Mouse (Mus musculus): ENCODE results near the gene Ttc9b. TPM values are rescaled to one million over a fixed set of nuclear protein-coding genes. Genes with fewer than 3 reads are reported as not detected.

Gene Ttc9b
- polyA plus RNA-seq, 1 experiment from 2014 or later = 0.05 TPM

GRCm38 (mm10) chr7:27644471-27644870 is 9.2 kb upstream of the Ttc9b start:
- Histone ChIP-seq H3K9ac (no peak overlapping the region), H3K36me3 (no peaks in the 10 kb centered on the region), H3K4me1 (replicated peaks) (no peaks in the 10 kb centered on the region), H3K27ac (no peak overlapping the region), H3K4me3 (replicated peaks) (no peak overlapping the region), H3K4me2 (no peak overlapping the region), H3K9me3 (replicated peaks) (no peaks in the 10 kb centered on the region), H3K27me3 (no peaks in the 10 kb centered on the region)
- WGBS (ENCODE audit: insufficient replicate concordance) = 38% methylated on average over 1 of the region's 1 CpGs
- no peak for ATAC-seq (ENCODE audit: low read depth)
- no peak for DNase-seq

DNA sequence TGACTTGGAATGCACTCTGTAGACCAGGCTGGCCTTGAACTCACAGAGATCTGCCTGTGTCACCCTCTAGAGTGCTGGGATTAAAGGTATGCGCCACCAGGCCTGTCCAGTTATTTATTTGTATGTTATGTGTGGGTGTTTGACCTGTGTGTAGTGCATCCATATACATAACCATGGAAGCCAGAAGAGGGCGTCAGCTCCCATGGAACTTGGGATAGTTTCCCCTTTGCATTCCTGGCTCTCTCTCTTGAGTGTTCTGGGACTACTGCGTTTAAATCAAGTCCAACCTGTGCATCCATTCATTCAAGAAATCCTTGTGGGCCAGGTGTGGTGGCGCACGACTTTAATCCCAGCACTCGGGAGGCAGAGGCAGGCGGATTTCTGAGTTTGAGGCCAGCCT is 7.2 kb upstream of the Ttc9b start:
- H3K9me3 ChIP-seq (replicated peaks) = no peaks in the 10 kb centered on the region
- H3K36me3 ChIP-seq = no peaks in the 10 kb centered on the region
- no peak overlapping the region for H3K9ac ChIP-seq
- ATAC-seq (ENCODE audit: low read depth) = no peak
- DNase-seq = no peak
- H3K4me3 ChIP-seq (replicated peaks) = no peak overlapping the region
- H3K4me2 ChIP-seq = no peak overlapping the region
- 69% methylated on average over 7 of the region's 7 CpGs for WGBS (ENCODE audit: insufficient replicate concordance)
- H3K27me3 ChIP-seq = peaks cover 4% of the 10 kb centered on the region
- no peak overlapping the region for H3K27ac ChIP-seq
- no peaks in the 10 kb centered on the region for H3K4me1 ChIP-seq (replicated peaks)

- Histone ChIP-seq H3K27ac (no peak overlapping the region), H3K36me3 (no peaks in the 10 kb centered on the region), H3K4me1 (replicated peaks) (no peaks in the 10 kb centered on the region), H3K9me3 (replicated peaks) (no peaks in the 10 kb centered on the region), H3K4me2 (no peak overlapping the region), H3K4me3 (replicated peaks) (no peak overlapping the region), H3K9ac (no peak overlapping the region), H3K27me3 (peaks cover 13% of the 10 kb centered on the region)
- no peak for DNase-seq
- ATAC-seq (ENCODE audit: low read depth) = no peak
- 73% methylated on average over 6 of the region's 6 CpGs for WGBS (ENCODE audit: insufficient replicate concordance)
Observed at GRCm38 (mm10) chr7:27647281-27648002, 6.3 kb upstream of the Ttc9b start.

DNA sequence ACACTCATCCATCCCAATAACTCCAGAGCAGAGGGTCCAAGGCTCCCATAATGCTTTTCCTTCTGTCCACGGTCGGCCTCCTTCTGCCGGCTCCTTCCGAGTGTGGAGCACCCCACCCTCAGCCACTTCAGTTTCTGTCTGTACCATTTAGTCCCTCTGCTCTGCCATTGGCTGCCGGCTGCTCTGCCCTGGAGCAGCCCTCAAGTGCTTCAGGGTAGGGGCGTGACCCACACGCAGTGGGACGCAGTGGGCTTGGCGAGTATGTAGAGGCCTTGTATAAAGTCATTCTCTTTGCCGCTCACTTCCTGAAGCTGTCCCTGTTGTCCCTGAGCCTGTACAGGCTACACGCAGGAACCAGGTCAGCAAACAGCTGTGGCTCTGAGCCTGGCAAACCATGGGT is 4.0 kb upstream of the Ttc9b start:
- DNase-seq (no peak), ATAC-seq (ENCODE audit: low read depth) (no peak)
- 73% methylated on average over 11 of the region's 11 CpGs for WGBS (ENCODE audit: insufficient replicate concordance)
- Histone ChIP-seq H3K36me3 (no peaks in the 10 kb centered on the region), H3K27me3 (peaks cover 36% of the 10 kb centered on the region), H3K4me2 (no peak overlapping the region), H3K4me3 (replicated peaks) (no peak overlapping the region), H3K9ac (no peak overlapping the region), H3K9me3 (replicated peaks) (no peaks in the 10 kb centered on the region), H3K4me1 (replicated peaks) (peaks cover 5% of the 10 kb centered on the region), H3K27ac (no peak overlapping the region)

DNA sequence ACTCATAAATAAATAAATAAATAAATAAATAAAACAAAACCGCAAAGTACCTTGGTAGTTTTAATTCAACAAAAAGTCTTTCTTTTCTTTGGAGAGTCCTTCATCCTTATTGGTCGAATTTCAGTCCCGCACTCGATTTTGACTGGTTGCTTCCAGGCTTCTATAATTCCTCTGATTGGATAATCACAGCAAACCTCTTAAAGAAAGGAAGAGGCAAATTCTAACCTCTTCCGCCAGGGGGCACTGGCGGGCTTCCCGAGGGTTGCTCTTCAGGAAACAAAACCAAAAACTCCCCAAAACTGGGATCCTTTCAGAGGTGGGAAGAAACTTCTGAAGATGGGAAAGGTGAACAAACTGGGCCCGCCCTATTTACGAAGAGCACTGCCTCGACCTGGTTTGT is 2.8 kb upstream of the Ttc9b start:
- Histone ChIP-seq H3K27ac (no peak overlapping the region), H3K4me1 (replicated peaks) (peaks cover 5% of the 10 kb centered on the region), H3K9ac (no peak overlapping the region), H3K4me2 (peak overlapping the region; percentile 45), H3K4me3 (replicated peaks) (peak overlapping the region; percentile 36), H3K27me3 (peaks cover 48% of the 10 kb centered on the region), H3K9me3 (replicated peaks) (no peaks in the 10 kb centered on the region), H3K36me3 (no peaks in the 10 kb centered on the region)
- DNase-seq (peak; percentile 60), ATAC-seq (ENCODE audit: low read depth) (0 out of 2 replicates have a peak, but pooled peaks have one; percentile 30)
- 1% methylated on average over 10 of the region's 10 CpGs for WGBS (ENCODE audit: insufficient replicate concordance)

DNA sequence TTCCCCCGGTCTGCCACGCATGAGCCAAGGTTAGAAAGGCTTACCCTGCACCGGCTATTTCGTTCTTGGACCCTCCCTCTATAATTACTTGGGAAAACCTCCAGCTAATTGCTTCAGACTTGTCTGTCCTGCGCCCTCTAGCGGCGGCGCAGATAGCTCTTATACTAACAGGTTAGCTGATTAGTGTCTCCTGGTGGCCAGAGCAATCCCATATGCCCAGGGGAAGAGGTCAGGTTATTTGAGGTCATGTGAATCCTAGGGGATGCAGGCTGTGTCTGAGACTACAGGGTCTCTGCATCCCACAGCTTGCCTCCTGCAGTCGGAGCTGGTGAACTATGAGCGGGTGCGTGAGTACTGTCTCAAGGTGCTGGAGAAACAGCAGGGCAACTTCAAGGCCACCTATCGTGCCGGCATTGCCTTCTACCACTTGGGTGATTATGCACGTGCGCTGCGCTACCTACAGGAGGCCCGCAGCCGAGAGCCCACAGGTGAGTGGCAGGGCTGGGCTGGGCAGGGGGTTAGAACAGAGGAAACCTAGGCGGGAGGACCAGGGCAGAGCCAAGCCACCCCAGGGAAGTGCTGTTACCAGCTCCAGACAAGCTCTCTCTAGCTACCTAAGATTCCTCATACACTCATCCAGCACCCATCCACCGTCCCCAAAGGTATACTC is 1.0 kb downstream of the Ttc9b start:
- no peak for ATAC-seq (ENCODE audit: low read depth)

DNA sequence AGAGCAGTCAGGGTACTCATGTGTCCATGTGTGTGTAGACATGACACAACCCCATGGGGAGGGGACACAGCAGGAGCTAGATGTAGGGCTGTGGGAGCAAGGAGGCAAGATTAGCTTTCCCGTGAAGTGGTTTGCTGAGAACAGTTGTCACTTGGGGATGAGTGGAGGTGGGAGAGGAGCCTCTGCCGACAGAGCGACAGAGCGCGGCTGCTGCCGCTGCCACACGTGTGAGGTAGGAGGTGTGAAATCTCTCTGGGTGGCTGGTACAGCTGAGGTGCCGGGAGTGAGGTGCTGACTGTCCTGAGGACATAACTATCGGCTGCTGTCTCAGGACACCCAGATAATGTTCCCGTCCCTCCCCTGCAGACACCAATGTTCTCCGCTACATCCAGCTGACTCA is 1.8 kb downstream of the Ttc9b start:
- 36% methylated on average over 11 of the region's 11 CpGs for WGBS (ENCODE audit: insufficient replicate concordance)
- no peak for DNase-seq
- Histone ChIP-seq H3K36me3 (no peaks in the 10 kb centered on the region), H3K9ac (no peak overlapping the region), H3K27me3 (peaks cover 86% of the 10 kb centered on the region), H3K4me3 (replicated peaks) (no peak overlapping the region), H3K4me1 (replicated peaks) (peaks cover 27% of the 10 kb centered on the region), H3K4me2 (no peak overlapping the region), H3K27ac (no peak overlapping the region), H3K9me3 (replicated peaks) (no peaks in the 10 kb centered on the region)
- ATAC-seq (ENCODE audit: low read depth) = no peak

More for the DNA sequence above, 1.0 kb downstream of the Ttc9b start:
- Histone ChIP-seq H3K27ac (no peak overlapping the region), H3K9me3 (replicated peaks) (no peaks in the 10 kb centered on the region), H3K9ac (no peak overlapping the region), H3K4me1 (replicated peaks) (peaks cover 27% of the 10 kb centered on the region), H3K4me2 (no peak overlapping the region), H3K4me3 (replicated peaks) (no peak overlapping the region), H3K27me3 (peaks cover 86% of the 10 kb centered on the region), H3K36me3 (no peaks in the 10 kb centered on the region)
- 50% methylated on average over 20 of the region's 20 CpGs for WGBS (ENCODE audit: insufficient replicate concordance)
- peak; percentile 35 for DNase-seq

DNA sequence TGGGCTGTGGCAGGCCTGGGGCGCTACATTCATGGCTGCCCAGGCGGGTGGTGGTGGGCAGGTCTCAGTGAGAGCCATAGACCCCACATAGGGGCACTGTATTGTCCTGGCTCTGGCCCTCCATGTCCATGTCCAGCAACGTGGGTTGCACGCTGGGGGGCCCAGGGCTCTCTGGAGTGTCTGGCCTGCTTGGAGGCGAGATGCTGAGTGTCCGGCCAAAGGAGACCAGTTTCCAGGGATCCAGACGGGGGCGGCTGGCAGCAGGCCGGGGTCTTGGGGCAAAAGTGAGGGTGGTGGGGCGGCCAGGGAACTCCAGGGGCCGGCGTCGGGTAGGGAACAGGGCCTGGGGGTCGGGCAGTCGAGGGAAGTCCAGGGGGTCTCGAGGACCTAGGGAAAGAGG is 2.9 kb downstream of the Ttc9b start:
- H3K36me3 ChIP-seq = no peaks in the 10 kb centered on the region
- no peak overlapping the region for H3K27ac ChIP-seq
- no peaks in the 10 kb centered on the region for H3K9me3 ChIP-seq (replicated peaks)
- DNase-seq (no peak), ATAC-seq (ENCODE audit: low read depth) (no peak)
- no peak overlapping the region for H3K4me2 ChIP-seq
- peaks cover 81% of the 10 kb centered on the region for H3K27me3 ChIP-seq
- H3K9ac ChIP-seq = no peak overlapping the region
- no peak overlapping the region for H3K4me3 ChIP-seq (replicated peaks)
- WGBS (ENCODE audit: insufficient replicate concordance) = 79% methylated on average over 16 of the region's 16 CpGs
- H3K4me1 ChIP-seq (replicated peaks) = peaks cover 27% of the 10 kb centered on the region

DNA sequence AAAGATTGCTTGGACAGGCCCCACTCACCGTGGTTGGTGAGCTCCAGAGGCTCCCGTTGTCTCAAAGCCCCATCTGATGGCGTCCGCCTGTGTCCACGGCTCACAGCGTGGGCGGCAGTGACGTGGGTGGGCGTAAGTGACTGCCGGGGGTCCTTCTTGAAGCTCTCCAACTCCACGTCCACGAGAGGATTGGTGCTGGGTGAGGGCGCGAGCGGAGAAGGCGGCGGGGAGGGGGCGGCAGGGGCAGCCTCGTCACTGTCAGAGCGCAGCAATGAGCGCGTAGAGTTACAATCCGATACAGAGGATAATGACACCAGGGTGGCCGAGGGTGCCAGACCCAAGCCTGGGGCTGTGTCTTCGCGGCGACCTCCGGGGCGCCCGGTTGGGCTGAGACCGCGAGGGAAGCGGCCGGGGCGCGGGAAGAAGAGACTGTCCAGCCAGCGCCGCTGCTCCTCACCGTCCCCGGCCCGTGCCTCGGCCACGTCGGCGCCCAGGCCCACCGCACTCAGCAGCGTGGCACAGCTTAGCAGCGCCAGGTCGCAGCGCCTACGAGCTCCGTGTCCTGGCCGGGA is 4.2 kb downstream of the Ttc9b start:
- DNase-seq (no peak), ATAC-seq (ENCODE audit: low read depth) (no peak)
- H3K27ac ChIP-seq = no peak overlapping the region
- no peak overlapping the region for H3K9ac ChIP-seq
- peaks cover 72% of the 10 kb centered on the region for H3K27me3 ChIP-seq
- H3K36me3 ChIP-seq = no peaks in the 10 kb centered on the region
- WGBS (ENCODE audit: insufficient replicate concordance) = 18% methylated on average over 53 of the region's 53 CpGs
- no peaks in the 10 kb centered on the region for H3K9me3 ChIP-seq (replicated peaks)
- H3K4me1 ChIP-seq (replicated peaks) = peaks cover 27% of the 10 kb centered on the region
- H3K4me3 ChIP-seq (replicated peaks) = no peak overlapping the region
- peak overlapping the region; percentile 37 for H3K4me2 ChIP-seq

DNA sequence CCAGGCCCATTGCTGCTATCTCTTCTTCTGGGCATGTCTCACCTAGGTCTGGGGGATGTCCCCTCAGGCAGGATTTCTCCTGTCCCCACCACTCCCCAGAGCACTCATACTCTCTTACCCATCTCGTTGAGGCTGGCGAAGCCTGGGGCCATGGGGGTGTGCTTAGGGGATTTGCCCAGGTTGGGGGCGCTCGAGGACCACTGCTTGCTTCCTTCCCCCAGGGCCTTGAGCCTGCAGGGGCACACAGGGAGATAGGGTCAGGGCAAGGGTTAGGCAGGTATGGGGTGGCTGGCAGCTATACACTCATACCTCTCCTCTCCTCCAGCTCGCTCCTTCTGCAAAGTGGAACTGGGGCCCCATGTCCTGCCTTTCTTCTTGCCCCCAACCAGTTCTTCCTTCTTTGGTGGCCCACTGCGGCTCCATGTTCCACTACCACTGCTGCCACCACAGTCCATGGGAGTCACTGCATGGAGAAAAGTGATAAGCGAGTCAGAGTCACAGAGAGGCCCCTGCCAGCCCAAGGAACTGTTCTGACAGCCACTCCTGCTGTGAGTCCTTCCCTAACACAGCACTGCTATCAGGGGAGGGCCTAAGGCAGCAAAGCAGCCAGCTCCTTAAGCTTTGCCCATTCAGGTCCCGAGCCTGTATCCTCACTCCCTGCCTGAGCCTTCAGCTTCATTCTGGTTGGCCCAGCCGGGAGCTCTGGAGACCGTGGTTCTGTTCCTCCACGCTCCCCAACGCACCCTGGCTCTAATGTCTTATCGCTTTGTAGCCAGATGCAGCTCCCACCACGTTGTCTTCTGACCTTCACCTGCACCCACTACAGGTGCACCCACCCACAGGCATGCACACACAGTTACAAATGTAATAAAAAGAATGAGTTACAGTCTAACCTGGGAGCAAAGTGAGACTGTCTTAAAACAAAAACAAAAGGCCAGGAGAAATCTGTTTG is 5.3 kb downstream of the Ttc9b start:
- peaks cover 66% of the 10 kb centered on the region for H3K27me3 ChIP-seq
- DNase-seq (peak; percentile 40), ATAC-seq (ENCODE audit: low read depth) (peak; percentile 92)
- H3K4me2 ChIP-seq = peak overlapping the region; percentile 37
- 20% methylated on average over 14 of the region's 14 CpGs for WGBS (ENCODE audit: insufficient replicate concordance)
- no peaks in the 10 kb centered on the region for H3K36me3 ChIP-seq
- H3K27ac ChIP-seq = peak overlapping the region; percentile 29; the same call in 1 of the 2 replicates
- peaks cover 24% of the 10 kb centered on the region for H3K4me1 ChIP-seq (replicated peaks)
- H3K4me3 ChIP-seq (replicated peaks) = no peak overlapping the region
- H3K9me3 ChIP-seq (replicated peaks) = no peaks in the 10 kb centered on the region
- H3K9ac ChIP-seq = 0 out of 2 replicates have a peak overlapping the region, but pooled peaks have one; percentile 6

DNA sequence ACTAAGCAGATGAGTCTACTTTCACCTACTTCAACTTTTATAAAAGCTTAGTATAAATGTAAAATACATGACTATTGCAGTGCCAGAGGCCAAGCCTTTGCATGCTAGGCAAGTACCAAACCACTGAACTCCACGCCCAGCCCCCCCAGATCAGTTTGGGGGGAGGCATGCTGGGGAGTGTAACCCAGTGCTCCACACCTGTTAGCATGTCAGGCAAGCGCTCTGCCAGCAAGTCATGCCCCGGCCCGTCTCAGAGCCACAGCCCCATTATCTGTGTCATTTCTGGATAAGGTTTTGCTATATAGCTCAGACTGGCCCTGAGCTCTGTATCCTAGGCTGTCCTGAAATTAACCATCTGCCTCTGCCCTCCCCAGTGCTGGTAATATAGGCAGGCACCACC is 8.3 kb downstream of the Ttc9b start:
- no peak overlapping the region for H3K4me2 ChIP-seq
- ATAC-seq (ENCODE audit: low read depth) = no peak
- WGBS (ENCODE audit: insufficient replicate concordance) = 66% methylated on average over 4 of the region's 4 CpGs

More for the DNA sequence above, 8.3 kb downstream of the Ttc9b start:
- no peaks in the 10 kb centered on the region for H3K9me3 ChIP-seq (replicated peaks)
- no peak for DNase-seq
- H3K4me1 ChIP-seq (replicated peaks) = peaks cover 22% of the 10 kb centered on the region
- H3K27ac ChIP-seq = no peak overlapping the region
- H3K27me3 ChIP-seq = peaks cover 41% of the 10 kb centered on the region
- no peak overlapping the region for H3K9ac ChIP-seq
- no peak overlapping the region for H3K4me3 ChIP-seq (replicated peaks)
- no peaks in the 10 kb centered on the region for H3K36me3 ChIP-seq

All from liver, embryonic 13.5 days (tissue).